Mouse (Mus musculus) common myeloid progenitor, adult 5-6 weeks (primary cell): Measurements from ENCODE around the gene Fam219a. TPM values are rescaled to one million over a fixed set of nuclear protein-coding genes. Genes with fewer than 3 reads are reported as not detected.

Experiments
- ATAC-seq: replicated peaks from 2 replicates; pipeline ENCODE4 v1.8.0; 2016; ENCODE audit warnings: low read depth, mild to moderate bottlenecking, moderate TSS enrichment, inconsistent platforms; ENCODE audit not compliant: poor library complexity, severe bottlenecking
- total RNA-seq: library from RNA; stranded (forward); fragments of 200-1000, 187-1606 nt; gene quantifications from 2 replicates; pipeline ENCODE4 v1.2.3, GENCODE M21; 2017

Gene Fam219a
- total RNA-seq, 1 experiment from 2014 or later: 0.64 TPM

DNA sequence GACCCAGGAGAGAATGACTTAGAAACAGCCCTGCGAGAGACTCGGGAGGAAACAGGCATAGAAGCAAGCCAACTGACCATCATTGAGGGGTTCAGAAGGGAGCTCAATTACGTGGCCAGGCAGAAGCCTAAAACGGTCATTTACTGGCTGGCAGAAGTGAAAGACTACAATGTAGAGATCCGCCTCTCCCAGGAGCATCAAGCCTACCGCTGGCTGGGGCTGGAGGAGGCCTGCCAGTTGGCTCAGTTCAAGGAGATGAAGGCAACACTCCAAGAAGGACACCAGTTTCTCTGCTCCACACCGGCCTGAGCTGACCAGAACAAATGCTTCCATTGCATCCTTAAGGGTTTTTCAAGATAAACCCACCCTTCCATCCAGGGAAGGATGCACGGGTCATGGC is 89.1 kb downstream of the Fam219a start:
- ATAC-seq: no peak

DNA sequence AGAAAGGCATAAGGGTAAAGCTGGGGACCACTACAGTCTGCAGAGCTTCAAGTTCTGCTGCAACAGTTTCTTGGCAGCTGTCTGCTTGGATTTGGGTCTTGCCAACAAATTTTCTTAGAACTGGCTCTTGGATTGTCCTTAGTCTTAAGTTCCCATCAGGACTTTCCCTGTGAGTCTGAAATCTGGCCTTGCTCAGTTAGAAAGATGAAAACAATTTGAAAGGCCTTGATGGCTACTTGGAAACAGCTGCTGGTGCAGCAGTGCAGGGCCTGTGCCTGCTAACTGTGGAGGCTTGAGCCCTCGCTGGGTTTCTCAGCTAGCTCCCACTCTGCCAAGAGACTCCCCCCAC is 89.9 kb downstream of the Fam219a start:
- ATAC-seq: no peak

DNA sequence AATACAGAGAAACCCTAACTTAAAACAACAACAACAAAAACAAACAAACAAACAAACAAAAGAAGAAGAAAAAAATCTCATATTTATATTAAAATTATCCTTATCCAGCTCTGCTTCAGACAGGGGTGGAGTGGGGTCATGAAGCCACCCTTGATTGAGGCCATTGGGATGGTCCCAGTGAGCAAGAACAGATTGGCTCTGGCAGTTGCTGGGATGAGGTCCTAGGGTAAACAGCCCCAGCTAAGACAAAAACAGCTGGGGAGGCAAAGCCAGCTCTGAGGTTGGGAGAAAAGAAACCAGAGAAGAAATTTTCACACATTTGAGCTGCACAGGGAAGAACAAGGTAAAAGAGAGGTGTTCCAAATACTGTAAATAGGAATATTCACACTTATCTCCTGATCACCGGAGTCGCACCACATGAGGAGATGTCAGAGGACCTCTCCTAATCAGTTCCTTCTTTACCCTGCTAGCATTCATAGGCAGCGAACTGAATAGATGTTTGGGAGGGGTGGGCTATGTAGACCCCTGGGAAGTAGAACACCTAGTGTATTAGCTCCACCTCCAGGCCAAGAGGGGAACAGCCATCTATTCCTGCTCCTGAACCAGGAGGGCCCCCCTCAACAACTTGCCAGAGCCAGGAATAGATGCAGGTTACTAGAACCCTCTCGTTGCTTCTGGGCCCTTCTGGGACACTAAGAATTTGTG is 90.4 kb downstream of the Fam219a start:
- ATAC-seq: no peak

DNA sequence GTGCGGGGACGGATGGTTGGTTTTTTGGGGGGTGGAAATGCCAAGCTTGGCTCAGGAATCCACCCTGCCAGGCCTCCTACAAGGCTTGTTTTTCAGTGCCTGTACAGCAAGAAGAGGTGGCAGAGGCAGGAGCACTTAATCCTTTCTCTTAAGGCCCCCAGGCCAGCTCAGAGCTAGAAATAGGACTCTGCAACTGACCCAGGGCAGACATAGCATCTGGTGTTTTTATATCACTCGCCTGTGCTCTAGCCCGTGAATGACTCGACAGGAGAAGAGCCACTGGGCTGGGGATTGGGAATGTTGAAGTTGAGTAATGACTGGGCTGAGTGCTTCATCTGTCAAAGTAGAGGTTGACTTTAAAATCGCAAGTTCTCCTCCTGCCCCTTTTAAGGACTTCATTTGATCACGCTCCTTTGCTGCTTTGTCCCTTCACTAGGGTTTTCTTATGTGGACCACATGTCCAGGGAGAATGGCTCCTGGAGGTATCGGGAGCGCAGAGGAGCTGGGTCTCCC is 91.6 kb downstream of the Fam219a start:
- no peak for ATAC-seq

DNA sequence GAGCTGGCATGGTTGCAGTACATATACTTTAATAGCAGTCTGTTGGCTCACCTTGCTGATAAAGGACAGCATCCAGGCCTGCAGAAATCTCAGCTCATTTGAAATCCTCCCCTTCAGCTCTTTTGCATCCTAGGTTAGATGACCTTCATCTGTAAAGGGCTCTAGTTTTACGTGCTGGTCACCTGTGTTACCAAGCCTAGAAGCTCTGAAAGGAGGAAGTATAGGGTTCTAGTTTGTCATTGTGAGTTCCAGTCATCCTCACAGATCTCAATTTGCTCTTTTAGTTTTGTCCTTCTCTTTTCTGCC is 98.0 kb downstream of the Fam219a start:
- no peak for ATAC-seq

DNA sequence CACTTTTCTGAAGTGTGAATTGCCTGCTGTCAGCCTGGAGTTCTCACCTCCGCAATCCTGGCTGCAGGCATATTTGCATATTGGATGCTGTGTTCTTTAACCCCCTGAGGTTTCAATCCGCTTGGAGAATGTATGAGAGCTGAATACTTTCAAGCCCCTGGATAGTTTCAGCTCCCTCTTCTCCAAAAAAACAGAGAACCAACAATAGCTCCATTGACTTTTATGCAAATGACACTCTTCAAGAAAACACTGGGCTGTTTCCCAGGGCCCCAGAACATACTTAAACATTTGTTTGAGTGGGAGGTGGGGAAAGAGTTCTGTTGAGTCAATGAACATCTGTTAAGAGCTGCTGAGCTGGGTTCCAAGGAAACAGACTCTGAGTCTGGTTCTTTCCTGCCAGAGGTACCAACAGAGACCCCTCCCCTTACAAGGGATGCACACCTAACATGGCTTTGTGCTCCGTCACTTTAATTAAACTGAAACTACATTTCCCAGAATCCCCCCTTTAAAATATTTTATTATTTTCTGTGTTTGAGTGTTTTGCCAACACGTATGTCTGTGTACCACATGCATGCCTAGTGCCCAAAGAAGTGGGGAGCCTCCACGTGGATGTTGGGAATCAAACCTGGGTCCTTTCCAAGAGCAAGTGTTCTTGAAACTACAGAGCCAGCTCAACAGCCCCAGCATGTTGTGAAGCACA is 98.5 kb downstream of the Fam219a start:
- ATAC-seq: no peak

DNA sequence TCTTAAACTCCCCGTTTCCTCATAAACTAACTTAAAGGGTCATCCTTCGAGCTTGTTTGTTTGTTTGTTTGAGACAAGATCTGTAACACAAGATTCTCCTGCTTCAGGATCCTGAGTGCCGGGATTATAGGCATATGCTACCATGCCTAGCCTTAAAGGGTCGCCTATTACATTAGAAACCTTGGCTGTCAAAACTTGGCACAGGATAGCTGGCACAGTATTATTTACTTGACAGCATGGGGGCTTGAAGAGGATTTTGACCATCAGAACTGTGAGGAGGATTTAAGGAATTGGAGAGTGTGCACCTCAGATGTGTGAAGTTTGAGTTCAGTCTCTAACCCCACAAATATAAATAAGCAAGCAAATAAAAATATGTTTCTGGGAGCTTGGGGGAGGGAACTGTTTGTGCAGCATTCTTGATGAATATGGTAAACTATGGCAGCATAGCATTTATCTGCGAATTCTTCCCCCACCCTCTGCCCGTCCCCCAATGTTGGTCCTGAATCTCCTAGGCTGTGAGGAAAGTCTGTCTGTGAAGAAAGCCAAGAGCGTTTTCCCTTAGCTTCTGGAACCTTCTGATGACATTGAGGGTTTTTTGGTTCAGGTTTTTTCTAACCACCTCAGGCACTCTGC is 99.2 kb downstream of the Fam219a start:
- no peak for ATAC-seq

DNA sequence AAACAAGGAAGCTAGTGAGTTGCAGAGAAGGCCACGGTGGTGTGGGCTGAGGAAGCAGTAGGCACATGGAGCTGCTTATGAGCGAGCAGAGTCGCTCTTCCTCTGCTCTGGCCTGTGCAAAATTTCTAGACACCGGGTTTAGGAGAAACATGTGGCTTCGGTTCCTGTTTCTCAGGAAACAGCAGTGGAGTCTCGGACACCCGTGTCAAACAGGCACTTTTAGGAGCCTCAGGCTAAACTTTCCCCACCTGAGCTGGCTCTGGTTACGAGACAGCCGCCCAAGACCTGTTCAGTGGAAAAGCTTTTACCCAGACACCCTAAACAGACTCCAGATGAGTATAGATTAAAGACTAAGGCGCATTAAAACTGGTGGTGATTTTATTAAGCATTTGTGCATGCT is 100.1 kb downstream of the Fam219a start:
- no peak for ATAC-seq

DNA sequence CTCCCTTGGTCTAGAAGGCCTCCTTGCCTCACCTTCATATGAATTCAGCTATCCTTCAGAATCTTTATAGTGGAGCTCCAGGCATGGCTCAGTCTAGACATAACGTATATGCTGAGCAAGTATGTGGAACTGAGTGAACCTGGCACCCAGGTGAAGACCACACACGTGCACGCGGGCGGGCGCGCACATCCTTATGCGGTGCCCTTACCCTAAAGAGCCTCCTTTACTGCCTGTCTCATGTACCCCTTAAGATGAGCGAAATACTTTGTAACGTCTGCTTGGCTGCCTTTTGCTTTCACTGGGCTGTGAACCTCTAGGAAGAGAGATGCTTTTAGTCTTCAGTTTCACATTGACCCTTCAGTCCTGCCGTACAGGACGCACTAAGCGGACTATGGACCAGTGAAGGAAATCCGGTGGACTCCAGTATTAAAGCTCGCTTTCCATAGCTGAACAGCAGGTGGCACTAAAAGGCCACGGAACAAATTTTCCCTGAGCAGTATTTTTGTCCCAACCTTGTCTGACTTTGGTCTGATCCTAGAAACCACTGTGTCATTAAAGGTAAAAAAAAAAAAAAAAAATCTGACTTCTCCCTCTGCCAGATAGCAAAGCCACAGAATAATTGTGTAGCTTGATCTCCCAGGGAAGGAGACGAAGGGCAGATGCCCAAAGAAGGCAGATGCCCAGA is 100.8 kb downstream of the Fam219a start:
- 0 out of 2 replicates have a peak, but pooled peaks have one; percentile 24 for ATAC-seq

Other genes starting within 250 kb of the Fam219a start
- gene Ubap1, start 220.5 kb downstream of the Fam219a start, total RNA-seq: 28.9 and 44.8 TPM in 2 replicates
- 10.0 and 22.2 TPM in 2 replicates for gene Kif24, start 104.7 kb downstream of the Fam219a start, total RNA-seq
- 21.6 and 32.4 TPM in 2 replicates for gene Nudt2, start 104.4 kb downstream of the Fam219a start, total RNA-seq
- gene AI464131, start 66.5 kb downstream of the Fam219a start, total RNA-seq: 0.09 TPM in 1 of 2 replicates, not detected in the other
- 0.58 TPM in 1 of 2 replicates, not detected in the other for gene 1110017D15Rik, start 52.2 kb downstream of the Fam219a start, total RNA-seq
- not detected in 2 replicates for gene Dnaic1, start 237 bp upstream of the Fam219a start, total RNA-seq
- gene Enho, start 70.8 kb upstream of the Fam219a start, total RNA-seq: not detected in 2 replicates
- gene Cntfr, start 127.6 kb upstream of the Fam219a start, total RNA-seq: not detected in 2 replicates
- 104 and 110 TPM in 2 replicates for gene Il11ra1, start 130.5 kb upstream of the Fam219a start, total RNA-seq
- gene Rpp25l, start 144.0 kb upstream of the Fam219a start, total RNA-seq: 22.8 and 28.2 TPM in 2 replicates
- 62.8 and 92.5 TPM in 2 replicates for gene Dctn3, start 153.6 kb upstream of the Fam219a start, total RNA-seq
- gene Arid3c, start 161.6 kb upstream of the Fam219a start, total RNA-seq: not detected in 2 replicates
- 18.4 and 26.9 TPM in 2 replicates for gene Galt, start 185.7 kb upstream of the Fam219a start, total RNA-seq
- gene Sigmar1, start 186.6 kb upstream of the Fam219a start, total RNA-seq: 61.0 and 86.9 TPM in 2 replicates
- gene Ccl27a, start 204.7 kb upstream of the Fam219a start, total RNA-seq: 7.3 and 18.8 TPM in 2 replicates